ENCODE assay signal across 8 mouse cellular contexts in the genomic region with DNA sequence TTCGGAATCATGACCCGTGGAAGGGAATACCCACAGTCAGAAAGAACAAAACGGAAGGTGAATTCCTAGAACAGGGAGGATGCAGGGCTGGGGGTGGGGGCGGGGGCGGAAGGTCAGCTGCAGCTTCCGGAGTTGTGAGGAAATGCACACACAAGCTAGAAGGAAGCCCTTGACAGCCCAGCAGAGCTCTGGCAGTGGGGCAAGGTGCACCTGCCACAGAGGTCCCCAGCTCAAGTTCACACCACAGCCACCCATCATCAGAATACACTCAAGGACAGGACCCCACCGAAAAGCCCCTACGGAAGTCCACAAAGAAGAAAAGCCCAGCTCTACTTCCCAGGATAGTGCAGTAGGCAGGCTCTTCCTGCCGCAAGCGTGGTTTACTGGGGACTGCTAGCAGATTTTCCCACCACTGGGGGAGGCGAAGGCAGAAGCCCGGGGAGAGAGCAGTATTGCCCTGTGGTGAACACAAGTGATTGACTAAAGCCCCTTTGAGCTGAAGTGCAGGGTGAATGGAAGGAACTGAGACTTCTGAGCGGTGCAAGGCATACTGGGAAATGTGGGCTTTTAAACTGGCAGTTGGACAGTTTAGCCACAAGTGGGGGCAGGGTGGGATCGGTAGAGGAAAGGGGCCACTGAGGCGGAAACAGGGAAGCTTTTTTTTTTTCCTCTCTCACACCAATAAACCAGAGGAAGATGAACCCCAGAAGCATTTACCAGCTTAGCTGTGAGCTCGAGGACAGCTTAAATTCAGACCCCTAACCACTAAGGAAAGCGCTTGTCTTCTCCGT. TPM values are rescaled to one million over a fixed set of nuclear protein-coding genes. Genes with fewer than 3 reads are reported as not detected.
DNase-seq lines count a peak whose midpoint lies in the region; ATAC-seq and TF ChIP-seq lines count a peak whose summit lies in the region.

No protein-coding gene starts in this region.

- no peak for DNase-seq in kidney, adult 18-20 months
- DNase-seq in lung, postnatal 4 days: peak; percentile 59 to 66
- DNase-seq in thymus, adult 18-20 months: peak; percentile 59 to 77
- DNase-seq in urinary bladder, adult 2 months (ENCODE audit: low spot score): no peak
- DNase-seq in cerebellum, adult 18-20 months: no peak

- H3K9ac ChIP-seq in kidney, embryonic 16.5 days (replicated peaks; ENCODE audit: low read length): peak overlapping the region; percentile 47; the same call in 1 of the 2 replicates
- no peak overlapping the region for H3K9ac ChIP-seq in intestine, postnatal 0 days (ENCODE audit: low read depth, low read length)

- no peak for TF ChIP-seq CTCF in intestine, postnatal 0 days (IDR thresholded peaks at IDR 0.05; ENCODE audit: low read depth)

- 42% methylated on average over 18 of the region's 18 CpGs for WGBS in kidney, embryonic 16.5 days
- WGBS in intestine, postnatal 0 days: 56% methylated on average over 18 of the region's 18 CpGs

- H3K4me3 ChIP-seq in kidney, embryonic 16.5 days (ENCODE audit: low read length): no peak overlapping the region
- H3K4me3 ChIP-seq in intestine, postnatal 0 days (ENCODE audit: low read depth, low read length): no peak overlapping the region

- no peaks in the 10 kb centered on the region for H3K27me3 ChIP-seq in kidney, embryonic 16.5 days (ENCODE audit: insufficient read depth, low read length)
- no peaks in the 10 kb centered on the region for H3K27me3 ChIP-seq in intestine, postnatal 0 days (replicated peaks; ENCODE audit: control insufficient read depth, insufficient read depth, low read length)

- H3K4me2 ChIP-seq in kidney, embryonic 16.5 days (replicated peaks; ENCODE audit: low read depth, low read length): peak overlapping the region; percentile 28
- H3K4me2 ChIP-seq in intestine, postnatal 0 days (replicated peaks; ENCODE audit: low read depth): peak overlapping the region; percentile 27; the same call in 1 of the 2 replicates

- peaks cover 4% of the 10 kb centered on the region; the same call in 1 of the 2 replicates for H3K9me3 ChIP-seq in kidney, embryonic 16.5 days (ENCODE audit: low read length)
- H3K9me3 ChIP-seq in intestine, postnatal 0 days (ENCODE audit: control insufficient read depth): no peaks in the 10 kb centered on the region

- peaks cover 12% of the 10 kb centered on the region for H3K4me1 ChIP-seq in kidney, embryonic 16.5 days (ENCODE audit: insufficient read depth, low read length)
- no peaks in the 10 kb centered on the region for H3K4me1 ChIP-seq in intestine, postnatal 0 days (replicated peaks; ENCODE audit: control insufficient read depth, insufficient read depth, low read length)

- H3K27ac ChIP-seq in kidney, embryonic 16.5 days (ENCODE audit: low read length): peak overlapping the region; percentile 76; the same call in 1 of the 2 replicates
- H3K27ac ChIP-seq in intestine, postnatal 0 days (ENCODE audit: low read depth, low read length): peak overlapping the region; percentile 28; the same call in 1 of the 2 replicates

- ATAC-seq in kidney, embryonic 16.5 days (ENCODE audit: low FRiP score, low TSS enrichment): peak; percentile 61
- peak; percentile 77 for ATAC-seq in common myeloid progenitor, adult 5-6 weeks (replicated peaks; ENCODE audit: low read depth, poor library complexity, severe bottlenecking)
- peak; percentile 8; the same call in 1 of the 2 replicates for ATAC-seq in intestine, postnatal 0 days

- H3K36me3 ChIP-seq in kidney, embryonic 16.5 days (ENCODE audit: insufficient read depth, low read length): no peaks in the 10 kb centered on the region
- H3K36me3 ChIP-seq in intestine, postnatal 0 days (ENCODE audit: control insufficient read depth, insufficient read depth): no peaks in the 10 kb centered on the region

RNA-seq across cellular contexts. Expression of gene Bex6, which starts 2.5 kb away (rescaled TPM):
- polyA plus RNA-seq in kidney, embryonic 16.5 days (2015; fragmentation: Nextera tagmentation; extraction: Ambion mirVana): not detected in 2 replicates
- total RNA-seq in common myeloid progenitor, adult 5-6 weeks (2017): 95.7 and 103 TPM in 2 replicates
- polyA plus RNA-seq in intestine, postnatal 0 days (2015; fragmentation: Nextera tagmentation; extraction: Ambion mirVana): 0.13 TPM in 1 of 2 replicates, not detected in the other
- polyA plus RNA-seq in urinary bladder, adult 2 months (2012; rRNA removed): 0.14 and 0.24 TPM in 2 replicates

RNA-seq across cellular contexts. Expression of gene Nrros, which starts 11.7 kb away (rescaled TPM):
- 18.1 and 22.2 TPM in 2 replicates for polyA plus RNA-seq in kidney, embryonic 16.5 days (2015; fragmentation: Nextera tagmentation; extraction: Ambion mirVana)
- total RNA-seq in common myeloid progenitor, adult 5-6 weeks (2017): 84.7 and 98.7 TPM in 2 replicates
- 4.7 and 4.8 TPM in 2 replicates for polyA plus RNA-seq in intestine, postnatal 0 days (2015; fragmentation: Nextera tagmentation; extraction: Ambion mirVana)
- polyA plus RNA-seq in urinary bladder, adult 2 months (2012; rRNA removed): 19.4 TPM in 2 replicates

Comparison
In these comparisons a context has a peak if more than half of its experiments do, and no peak if none do; other contexts are left out.
1. ATAC-seq: peak in every context shown above with its lines; median percentile 77 in common myeloid progenitor, adult 5-6 weeks; 61 in kidney, embryonic 16.5 days; 8 in intestine, postnatal 0 days.
2. DNase-seq: peak in lung, postnatal 4 days (2 of 2) and thymus, adult 18-20 months (2 of 2); none in kidney, adult 18-20 months (single experiment), urinary bladder, adult 2 months (single experiment) and cerebellum, adult 18-20 months (0 of 2).